Mouse (Mus musculus) ZHBTc4 (cell line): Measurements from ENCODE around the gene Slc22a5.
A peak's percentile ranks its signal among the peaks of the same experiment; 100 is the strongest.

Source experiments
- DNase-seq: peaks from one replicate; pipeline ENCODE4 v3.0.0-alpha.2; 2011; ENCODE audit warnings: low read depth, low spot score

Slc22a5 gene

GRCm38 (mm10) chr11:53841514-53841913 is 49.9 kb downstream of the Slc22a5 start:
- no peak for DNase-seq

- DNase-seq = peak; percentile 38
Observed at GRCm38 (mm10) chr11:53839663-53840642, 51.5 kb downstream of the Slc22a5 start.

- DNase-seq = no peak
Observed at GRCm38 (mm10) chr11:53839147-53839546, 52.3 kb downstream of the Slc22a5 start.

GRCm38 (mm10) chr11:53837731-53838130 is 53.7 kb downstream of the Slc22a5 start:
- DNase-seq = no peak

- no peak for DNase-seq
Observed at GRCm38 (mm10) chr11:53835379-53836010, 56.0 kb downstream of the Slc22a5 start.

- DNase-seq = no peak
Observed at GRCm38 (mm10) chr11:53825409-53825808, 66.1 kb downstream of the Slc22a5 start.

- no peak for DNase-seq
Observed at GRCm38 (mm10) chr11:53821945-53822338, 69.5 kb downstream of the Slc22a5 start.

GRCm38 (mm10) chr11:53821230-53821944 is 70.1 kb downstream of the Slc22a5 start:
- no peak for DNase-seq

- DNase-seq = no peak
Observed at GRCm38 (mm10) chr11:53820516-53821170, 70.8 kb downstream of the Slc22a5 start.

- no peak for DNase-seq
Observed at GRCm38 (mm10) chr11:53819511-53819910, 71.9 kb downstream of the Slc22a5 start.

- DNase-seq = no peak
Observed at GRCm38 (mm10) chr11:53818794-53819193, 72.7 kb downstream of the Slc22a5 start.

- no peak for DNase-seq
Observed at GRCm38 (mm10) chr11:53816841-53817375, 74.6 kb downstream of the Slc22a5 start.

GRCm38 (mm10) chr11:53814810-53815209 is 76.7 kb downstream of the Slc22a5 start:
- DNase-seq = no peak
